Mouse (Mus musculus): ENCODE measurements around the gene Ccdc183. TPM values are rescaled to one million over a fixed set of nuclear protein-coding genes. Genes with fewer than 3 reads are reported as not detected.

Gene Ccdc183
- polyA plus RNA-seq (2015; fragmentation: Nextera tagmentation; extraction: Ambion mirVana): 0.35 and 0.42 TPM in 2 replicates

GRCm38 (mm10) chr2:25617578-25617977 is at the start of gene Ccdc183:
Gene Ccdc183, minus strand, starts transcription at chr2:25617678.

GRCm38 (mm10) chr2:25657652-25658051 is 40.2 kb upstream of the Ccdc183 start, which contains the start of gene Lcn5:
Gene Lcn5, plus strand, starts transcription at chr2:25657952.

GRCm38 (mm10) chr2:25652902-25653301 is 35.4 kb upstream of the Ccdc183 start, which contains the start of gene Lcn8:
Gene Lcn8, plus strand, starts transcription at chr2:25653120.

GRCm38 (mm10) chr2:25627811-25628210 is 10.3 kb upstream of the Ccdc183 start, which contains the start of gene Fcna:
Gene Fcna, minus strand, starts transcription at chr2:25628030.

GRCm38 (mm10) chr2:25621229-25622200 is 4.0 kb upstream of the Ccdc183 start, which contains the start of gene Tmem141:
Gene Tmem141, minus strand, starts transcription at chr2:25622005.

GRCm38 (mm10) chr2:25607761-25608622 is 9.5 kb downstream of the Ccdc183 start, which contains the start of gene Rabl6:
Gene Rabl6, minus strand, starts transcription at chr2:25608521.

GRCm38 (mm10) chr2:25581294-25581864 is 36.1 kb downstream of the Ccdc183 start, which contains the start of gene Ajm1:
Gene Ajm1, minus strand, starts transcription at chr2:25581757.

GRCm38 (mm10) chr2:25574579-25575431 is 42.7 kb downstream of the Ccdc183 start, which contains the start of the genes Mamdc4 and Phpt1:
Gene Mamdc4, minus strand, starts transcription at chr2:25574845.
Gene Phpt1, minus strand, starts transcription at chr2:25575224.

Other genes with a start within 250 kb of the Ccdc183 start
- 5.8 and 6.4 TPM in 2 replicates for gene Sapcd2, start 245.4 kb downstream of the Ccdc183 start, polyA plus RNA-seq (2015; fragmentation: Nextera tagmentation; extraction: Ambion mirVana)
- 30.8 and 32.7 TPM in 2 replicates for gene Entpd2, start 221.8 kb downstream of the Ccdc183 start, polyA plus RNA-seq (2015; fragmentation: Nextera tagmentation; extraction: Ambion mirVana)
- gene Npdc1, start 218.3 kb downstream of the Ccdc183 start, polyA plus RNA-seq (2015; fragmentation: Nextera tagmentation; extraction: Ambion mirVana): 19.3 and 28.5 TPM in 2 replicates
- 0.06 TPM in 1 of 2 replicates, not detected in the other for gene Fut7, start 194.4 kb downstream of the Ccdc183 start, polyA plus RNA-seq (2015; fragmentation: Nextera tagmentation; extraction: Ambion mirVana)
- 1.2 and 1.6 TPM in 2 replicates for gene Abca2, start 189.0 kb downstream of the Ccdc183 start, polyA plus RNA-seq (2015; fragmentation: Nextera tagmentation; extraction: Ambion mirVana)
- 1.0 and 6.2 TPM in 2 replicates for gene Clic3, start 160.8 kb downstream of the Ccdc183 start, polyA plus RNA-seq (2015; fragmentation: Nextera tagmentation; extraction: Ambion mirVana)
- 56.6 and 62.1 TPM in 2 replicates for gene Paxx, start 156.6 kb downstream of the Ccdc183 start, polyA plus RNA-seq (2015; fragmentation: Nextera tagmentation; extraction: Ambion mirVana)
- gene Ptgds, start 147.6 kb downstream of the Ccdc183 start, polyA plus RNA-seq (2015; fragmentation: Nextera tagmentation; extraction: Ambion mirVana): 11.8 and 13.3 TPM in 2 replicates
- gene Lcn12, start 123.8 kb downstream of the Ccdc183 start, polyA plus RNA-seq (2015; fragmentation: Nextera tagmentation; extraction: Ambion mirVana): not detected in 2 replicates
- gene Fbxw5, start 116.9 kb downstream of the Ccdc183 start, polyA plus RNA-seq (2015; fragmentation: Nextera tagmentation; extraction: Ambion mirVana): 56.1 and 56.8 TPM in 2 replicates
- 2.9 and 4.1 TPM in 2 replicates for gene C8g, start 116.0 kb downstream of the Ccdc183 start, polyA plus RNA-seq (2015; fragmentation: Nextera tagmentation; extraction: Ambion mirVana)
- 13.9 and 15.5 TPM in 2 replicates for gene Traf2, start 70.7 kb downstream of the Ccdc183 start, polyA plus RNA-seq (2015; fragmentation: Nextera tagmentation; extraction: Ambion mirVana)
- gene Edf1, start 59.8 kb downstream of the Ccdc183 start, polyA plus RNA-seq (2015; fragmentation: Nextera tagmentation; extraction: Ambion mirVana): 314 and 359 TPM in 2 replicates
- gene Mamdc4, start 42.8 kb downstream of the Ccdc183 start, polyA plus RNA-seq (2015; fragmentation: Nextera tagmentation; extraction: Ambion mirVana): 0.45 and 0.50 TPM in 2 replicates
- gene Phpt1, start 42.5 kb downstream of the Ccdc183 start, polyA plus RNA-seq (2015; fragmentation: Nextera tagmentation; extraction: Ambion mirVana): 93.0 and 102 TPM in 2 replicates
- 0.18 TPM in 1 of 2 replicates, not detected in the other for gene Ajm1, start 35.9 kb downstream of the Ccdc183 start, polyA plus RNA-seq (2015; fragmentation: Nextera tagmentation; extraction: Ambion mirVana)
- 37.7 TPM in 2 replicates for gene Rabl6, start 9.2 kb downstream of the Ccdc183 start, polyA plus RNA-seq (2015; fragmentation: Nextera tagmentation; extraction: Ambion mirVana)
- 22.0 and 25.0 TPM in 2 replicates for gene Tmem141, start 4.3 kb upstream of the Ccdc183 start, polyA plus RNA-seq (2015; fragmentation: Nextera tagmentation; extraction: Ambion mirVana)
- gene Fcna, start 10.4 kb upstream of the Ccdc183 start, polyA plus RNA-seq (2015; fragmentation: Nextera tagmentation; extraction: Ambion mirVana): 12.6 and 21.8 TPM in 2 replicates
- gene Lcn8, start 35.4 kb upstream of the Ccdc183 start, polyA plus RNA-seq (2015; fragmentation: Nextera tagmentation; extraction: Ambion mirVana): not detected in 2 replicates
- not detected in 2 replicates for gene Lcn5, start 40.3 kb upstream of the Ccdc183 start, polyA plus RNA-seq (2015; fragmentation: Nextera tagmentation; extraction: Ambion mirVana)
- not detected in 2 replicates for gene Lcn6, start 59.1 kb upstream of the Ccdc183 start, polyA plus RNA-seq (2015; fragmentation: Nextera tagmentation; extraction: Ambion mirVana)
- not detected in 2 replicates for gene Lcn10, start 65.0 kb upstream of the Ccdc183 start, polyA plus RNA-seq (2015; fragmentation: Nextera tagmentation; extraction: Ambion mirVana)
- not detected in 2 replicates for gene Obp2a, start 82.4 kb upstream of the Ccdc183 start, polyA plus RNA-seq (2015; fragmentation: Nextera tagmentation; extraction: Ambion mirVana)
- 41.4 and 46.9 TPM in 2 replicates for gene Bmyc, start 89.1 kb upstream of the Ccdc183 start, polyA plus RNA-seq (2015; fragmentation: Nextera tagmentation; extraction: Ambion mirVana)
- not detected in 2 replicates for gene Obp2b, start 119.3 kb upstream of the Ccdc183 start, polyA plus RNA-seq (2015; fragmentation: Nextera tagmentation; extraction: Ambion mirVana)
- not detected in 2 replicates for gene Lcn3, start 147.9 kb upstream of the Ccdc183 start, polyA plus RNA-seq (2015; fragmentation: Nextera tagmentation; extraction: Ambion mirVana)
- gene Lcn11, start 159.3 kb upstream of the Ccdc183 start, polyA plus RNA-seq (2015; fragmentation: Nextera tagmentation; extraction: Ambion mirVana): not detected in 2 replicates
- gene Gm13539, start 164.6 kb upstream of the Ccdc183 start, polyA plus RNA-seq (2015; fragmentation: Nextera tagmentation; extraction: Ambion mirVana): not detected in 2 replicates
- not detected in 2 replicates for gene Glt6d1, start 198.2 kb upstream of the Ccdc183 start, polyA plus RNA-seq (2015; fragmentation: Nextera tagmentation; extraction: Ambion mirVana)
- gene Lcn9, start 205.5 kb upstream of the Ccdc183 start, polyA plus RNA-seq (2015; fragmentation: Nextera tagmentation; extraction: Ambion mirVana): not detected in 2 replicates
- not detected in 2 replicates for gene Sohlh1, start 229.6 kb upstream of the Ccdc183 start, polyA plus RNA-seq (2015; fragmentation: Nextera tagmentation; extraction: Ambion mirVana)
- 0.26 and 0.45 TPM in 2 replicates for gene Kcnt1, start 246.1 kb upstream of the Ccdc183 start, polyA plus RNA-seq (2015; fragmentation: Nextera tagmentation; extraction: Ambion mirVana)